Mouse (Mus musculus): Measurements from ENCODE around the gene Trib2. TPM values are rescaled to one million over a fixed set of nuclear protein-coding genes. Genes with fewer than 3 reads are reported as not detected.

Trib2 gene
- polyA plus RNA-seq, 1 experiment from 2014 or later, result 40.3 TPM

- no peaks in the 10 kb centered on the region for H3K27me3 ChIP-seq (replicated peaks)
- no peak overlapping the region for H3K4me3 ChIP-seq
- no peak overlapping the region for H3K4me2 ChIP-seq
- H3K4me1 ChIP-seq, result no peaks in the 10 kb centered on the region
- no peak overlapping the region for H3K27ac ChIP-seq (replicated peaks)
- ATAC-seq (ENCODE audit: extremely low read depth, insufficient number of reproducible peaks, low FRiP score, low TSS enrichment), result no peak
- 86% methylated on average over 7 of the region's 7 CpGs for WGBS
- no peak overlapping the region for H3K9ac ChIP-seq
- no peaks in the 10 kb centered on the region for H3K9me3 ChIP-seq
- H3K36me3 ChIP-seq, result no peaks in the 10 kb centered on the region
These were observed 15.9 kb upstream of the Trib2 start for GRCm38 (mm10) chr12:15832674-15833052.

- ATAC-seq (ENCODE audit: extremely low read depth, insufficient number of reproducible peaks, low FRiP score, low TSS enrichment), result no peak
These were observed 15.4 kb upstream of the Trib2 start for GRCm38 (mm10) chr12:15831941-15832673.

GRCm38 (mm10) chr12:15830750-15831149 is 14.0 kb upstream of the Trib2 start:
- Histone ChIP-seq H3K4me1 (peaks cover 5% of the 10 kb centered on the region; the same call in 1 of the 2 replicates), H3K36me3 (no peaks in the 10 kb centered on the region), H3K27ac (replicated peaks) (no peak overlapping the region), H3K27me3 (replicated peaks) (no peaks in the 10 kb centered on the region), H3K4me3 (no peak overlapping the region), H3K9ac (no peak overlapping the region), H3K9me3 (no peaks in the 10 kb centered on the region), H3K4me2 (no peak overlapping the region)
- 76% methylated on average over 3 of the region's 3 CpGs for WGBS
- ATAC-seq (ENCODE audit: extremely low read depth, insufficient number of reproducible peaks, low FRiP score, low TSS enrichment), result no peak

More at GRCm38 (mm10) chr12:15831941-15832673, 15.4 kb upstream of the Trib2 start:
- no peaks in the 10 kb centered on the region for H3K4me1 ChIP-seq
- 73% methylated on average over 3 of the region's 3 CpGs for WGBS
- no peaks in the 10 kb centered on the region for H3K36me3 ChIP-seq
- no peak overlapping the region for H3K9ac ChIP-seq
- no peaks in the 10 kb centered on the region for H3K9me3 ChIP-seq
- no peak overlapping the region for H3K4me3 ChIP-seq
- no peak overlapping the region for H3K27ac ChIP-seq (replicated peaks)
- no peaks in the 10 kb centered on the region for H3K27me3 ChIP-seq (replicated peaks)
- H3K4me2 ChIP-seq, result no peak overlapping the region

- no peak overlapping the region for H3K9ac ChIP-seq
- H3K4me1 ChIP-seq, result peaks cover 6% of the 10 kb centered on the region; the same call in 1 of the 2 replicates
- H3K4me2 ChIP-seq, result no peak overlapping the region
- 43% methylated on average over 2 of the region's 2 CpGs for WGBS
- no peaks in the 10 kb centered on the region for H3K27me3 ChIP-seq (replicated peaks)
- no peak for ATAC-seq (ENCODE audit: extremely low read depth, insufficient number of reproducible peaks, low FRiP score, low TSS enrichment)
- no peaks in the 10 kb centered on the region for H3K9me3 ChIP-seq
- no peak overlapping the region for H3K27ac ChIP-seq (replicated peaks)
- H3K4me3 ChIP-seq, result no peak overlapping the region
- H3K36me3 ChIP-seq, result no peaks in the 10 kb centered on the region
These were observed 12.2 kb upstream of the Trib2 start for GRCm38 (mm10) chr12:15828815-15829398.

GRCm38 (mm10) chr12:15821019-15821418 is 4.3 kb upstream of the Trib2 start:
- H3K4me2 ChIP-seq, result no peak overlapping the region
- no peaks in the 10 kb centered on the region for H3K9me3 ChIP-seq
- ATAC-seq (ENCODE audit: extremely low read depth, insufficient number of reproducible peaks, low FRiP score, low TSS enrichment), result no peak
- no peak overlapping the region for H3K4me3 ChIP-seq
- no peaks in the 10 kb centered on the region for H3K27me3 ChIP-seq (replicated peaks)
- peaks cover 11% of the 10 kb centered on the region for H3K4me1 ChIP-seq
- H3K36me3 ChIP-seq, result no peaks in the 10 kb centered on the region
- no peak overlapping the region for H3K27ac ChIP-seq (replicated peaks)
- no peak overlapping the region for H3K9ac ChIP-seq

- Histone ChIP-seq H3K4me1 (peaks cover 15% of the 10 kb centered on the region), H3K4me2 (peak overlapping the region; percentile 80), H3K4me3 (peak overlapping the region; percentile 68), H3K36me3 (no peaks in the 10 kb centered on the region), H3K27ac (replicated peaks) (peak overlapping the region; percentile 90), H3K27me3 (replicated peaks) (no peaks in the 10 kb centered on the region), H3K9ac (peak overlapping the region; percentile 95), H3K9me3 (no peaks in the 10 kb centered on the region)
- WGBS, result 23% methylated on average over 4 of the region's 4 CpGs
- no peak for ATAC-seq (ENCODE audit: extremely low read depth, insufficient number of reproducible peaks, low FRiP score, low TSS enrichment)
These were observed 643 bp upstream of the Trib2 start for GRCm38 (mm10) chr12:15817365-15817764.

- peaks cover 27% of the 10 kb centered on the region for H3K4me1 ChIP-seq
- H3K36me3 ChIP-seq, result 0 out of 2 replicates have a peak, but pooled peaks cover 3% of the 10 kb centered on the region
- H3K9ac ChIP-seq, result peak overlapping the region; percentile 95
- H3K4me2 ChIP-seq, result peak overlapping the region; percentile 80
- H3K4me3 ChIP-seq, result peak overlapping the region; percentile 68
- no peak for ATAC-seq (ENCODE audit: extremely low read depth, insufficient number of reproducible peaks, low FRiP score, low TSS enrichment)
- no peaks in the 10 kb centered on the region for H3K9me3 ChIP-seq
- peak overlapping the region; percentile 98 for H3K27ac ChIP-seq (replicated peaks)
- H3K27me3 ChIP-seq (replicated peaks), result no peaks in the 10 kb centered on the region
- under 1% methylated on average over 23 of the region's 23 CpGs for WGBS
These were observed 492 bp downstream of the Trib2 start for GRCm38 (mm10) chr12:15816254-15816605.

- peaks cover 32% of the 10 kb centered on the region for H3K4me1 ChIP-seq
- H3K9ac ChIP-seq, result peak overlapping the region; percentile 95
- H3K27me3 ChIP-seq (replicated peaks), result no peaks in the 10 kb centered on the region
- peak overlapping the region; percentile 98 for H3K27ac ChIP-seq (replicated peaks)
- H3K36me3 ChIP-seq, result 0 out of 2 replicates have a peak, but pooled peaks cover 6% of the 10 kb centered on the region
- 0 out of 2 replicates have a peak, but pooled peaks have one; percentile 37 for ATAC-seq (ENCODE audit: extremely low read depth, insufficient number of reproducible peaks, low FRiP score, low TSS enrichment)
- H3K4me3 ChIP-seq, result peak overlapping the region; percentile 68
- peak overlapping the region; percentile 80 for H3K4me2 ChIP-seq
- no peaks in the 10 kb centered on the region for H3K9me3 ChIP-seq
- under 1% methylated on average over 49 of the region's 49 CpGs for WGBS
These were observed 1.0 kb downstream of the Trib2 start for GRCm38 (mm10) chr12:15815576-15816253.

- H3K27ac ChIP-seq (replicated peaks), result peak overlapping the region; percentile 98
- H3K9ac ChIP-seq, result peak overlapping the region; percentile 95
- H3K36me3 ChIP-seq, result 0 out of 2 replicates have a peak, but pooled peaks cover 8% of the 10 kb centered on the region
- peaks cover 36% of the 10 kb centered on the region for H3K4me1 ChIP-seq
- no peak for ATAC-seq (ENCODE audit: extremely low read depth, insufficient number of reproducible peaks, low FRiP score, low TSS enrichment)
- peak overlapping the region; percentile 80 for H3K4me2 ChIP-seq
- no peaks in the 10 kb centered on the region for H3K9me3 ChIP-seq
- H3K27me3 ChIP-seq (replicated peaks), result no peaks in the 10 kb centered on the region
- H3K4me3 ChIP-seq, result peak overlapping the region; percentile 68
- under 1% methylated on average over 23 of the region's 23 CpGs for WGBS
These were observed 1.5 kb downstream of the Trib2 start for GRCm38 (mm10) chr12:15815170-15815575.

- Histone ChIP-seq H3K36me3 (peaks cover 15% of the 10 kb centered on the region), H3K4me2 (peak overlapping the region; percentile 80), H3K9ac (peak overlapping the region; percentile 95), H3K27me3 (replicated peaks) (no peaks in the 10 kb centered on the region), H3K4me1 (peaks cover 43% of the 10 kb centered on the region), H3K27ac (replicated peaks) (peak overlapping the region; percentile 98), H3K4me3 (peak overlapping the region; percentile 68), H3K9me3 (no peaks in the 10 kb centered on the region)
- WGBS, result under 1% methylated on average over 32 of the region's 32 CpGs
- ATAC-seq (ENCODE audit: extremely low read depth, insufficient number of reproducible peaks, low FRiP score, low TSS enrichment), result no peak
These were observed 2.3 kb downstream of the Trib2 start for GRCm38 (mm10) chr12:15814249-15815081.

- H3K4me1 ChIP-seq, result peaks cover 46% of the 10 kb centered on the region
- peak overlapping the region; percentile 95 for H3K9ac ChIP-seq
- peak overlapping the region; percentile 80 for H3K4me2 ChIP-seq
- H3K9me3 ChIP-seq, result no peaks in the 10 kb centered on the region
- WGBS, result 10% methylated on average over 5 of the region's 5 CpGs
- no peak for ATAC-seq (ENCODE audit: extremely low read depth, insufficient number of reproducible peaks, low FRiP score, low TSS enrichment)
- no peaks in the 10 kb centered on the region for H3K27me3 ChIP-seq (replicated peaks)
- peak overlapping the region; percentile 68 for H3K4me3 ChIP-seq
- H3K27ac ChIP-seq (replicated peaks), result peak overlapping the region; percentile 98
- peaks cover 22% of the 10 kb centered on the region for H3K36me3 ChIP-seq
These were observed 2.9 kb downstream of the Trib2 start for GRCm38 (mm10) chr12:15813819-15814165.
